Mouse (Mus musculus): ENCODE measurements around the gene Ccr4.

DNA sequence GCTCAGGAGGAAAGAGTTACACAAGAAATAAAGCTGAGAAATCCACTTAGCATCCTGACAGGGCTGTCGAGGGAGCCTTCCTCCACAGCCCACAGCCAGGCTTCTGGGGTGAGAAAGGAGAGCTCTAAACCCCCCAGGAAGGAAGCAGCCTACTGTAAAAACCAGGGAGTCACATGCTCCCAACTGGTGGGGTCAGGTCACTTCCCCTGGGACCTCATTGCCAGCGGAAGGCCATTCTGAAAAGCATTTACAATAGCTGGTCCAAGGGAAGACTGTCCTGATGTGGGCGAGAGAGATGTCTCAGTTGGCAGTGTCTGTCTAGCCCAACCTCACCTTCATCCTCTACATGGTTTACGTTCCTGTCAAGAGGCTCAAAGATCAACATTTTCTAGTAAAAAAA is 43.8 kb upstream of the Ccr4 start:
- no peak for TF ChIP-seq CTCF (IDR thresholded peaks at IDR 0.05; ENCODE audit: borderline replicate concordance, control insufficient read depth, extremely low read depth, insufficient read depth, low read length, poor library complexity)
- no peak for TF ChIP-seq POLR2A (IDR thresholded peaks at IDR 0.05; ENCODE audit: control insufficient read depth, extremely low read depth, insufficient read depth, low read length, poor library complexity)
